Mouse (Mus musculus) heart, postnatal 10 days (tissue): ENCODE results near the gene Susd6. TPM values are rescaled to one million over a fixed set of nuclear protein-coding genes. Genes with fewer than 3 reads are reported as not detected.
A peak's percentile ranks its signal among the peaks of the same experiment; 100 is the strongest.
"Not testable (repeated sequence)": the region's sequence is repeated elsewhere in the genome, so short reads cannot be mapped to it uniquely, and the experiment has no call there.

Experiments used
- DNase-seq, 2 experiments: peaks; one replicate each; pipeline ENCODE4 v3.0.0; 2021
- intact Hi-C: fragments of 180-260 bp; cut with DNase I; formaldehyde crosslinking; loops from one replicate; pipeline ENCODE4 v1.15.1; 2025
- total RNA-seq, 2 experiments: library from RNA; stranded (reverse); gene quantifications; 2 replicates each; pipeline ENCODE4 v1.2.3; 2021

Gene Susd6
- total RNA-seq, 2 experiments from 2014 or later, result 58.3 to 60.9 TPM

- intact Hi-C loops, result no loop called here
- DNase-seq, result no peak
Measured at GRCm38 (mm10) chr12:80807451-80808085, 17.3 kb downstream of the Susd6 start.

GRCm38 (mm10) chr12:80810005-80810404 is 19.7 kb downstream of the Susd6 start:
- no peak for DNase-seq
- intact Hi-C loops, result no loop called here

GRCm38 (mm10) chr12:80811646-80812509 is 21.6 kb downstream of the Susd6 start:
- no peak for DNase-seq
- intact Hi-C loops, result no loop called here

- intact Hi-C loops, result no loop called here
Measured at GRCm38 (mm10) chr12:80812510-80812820, 22.2 kb downstream of the Susd6 start.

GRCm38 (mm10) chr12:80813456-80813855 is 23.1 kb downstream of the Susd6 start:
- intact Hi-C loops, result no loop called here
- no peak for DNase-seq

More at GRCm38 (mm10) chr12:80812510-80812820, 22.2 kb downstream of the Susd6 start:
- DNase-seq, result no peak

GRCm38 (mm10) chr12:80813872-80814271 is 23.6 kb downstream of the Susd6 start:
- intact Hi-C loops, result no loop called here
- DNase-seq, result no peak

GRCm38 (mm10) chr12:80814529-80814928 is 24.2 kb downstream of the Susd6 start:
- intact Hi-C loops, result no loop called here
- DNase-seq, result no peak

GRCm38 (mm10) chr12:80815298-80815697 is 25.0 kb downstream of the Susd6 start:
- no peak for DNase-seq
- intact Hi-C loops, result no loop called here

- no peak for DNase-seq
- intact Hi-C loops, result no loop called here
Measured at GRCm38 (mm10) chr12:80815893-80816292, 25.6 kb downstream of the Susd6 start.

- no peak for DNase-seq
- intact Hi-C loops, result no loop called here
Measured at GRCm38 (mm10) chr12:80816380-80817086, 26.2 kb downstream of the Susd6 start.

- no peak for DNase-seq
- intact Hi-C loops, result no loop called here
Measured at GRCm38 (mm10) chr12:80817697-80818235, 27.5 kb downstream of the Susd6 start.

- DNase-seq, result not testable (repeated sequence)
Measured at GRCm38 (mm10) chr12:80819020-80819419, 28.7 kb downstream of the Susd6 start.

GRCm38 (mm10) chr12:80821312-80822007 is 31.1 kb downstream of the Susd6 start:
- intact Hi-C loops, result no loop called here

More at GRCm38 (mm10) chr12:80819020-80819419, 28.7 kb downstream of the Susd6 start:
- intact Hi-C loops, result not testable (repeated sequence)

GRCm38 (mm10) chr12:80822533-80822932 is 32.2 kb downstream of the Susd6 start:
- intact Hi-C loops, result no loop called here
- no peak for DNase-seq

More at GRCm38 (mm10) chr12:80821312-80822007, 31.1 kb downstream of the Susd6 start:
- DNase-seq, result no peak

- DNase-seq, result no peak
- intact Hi-C loops, result no loop called here
Measured at GRCm38 (mm10) chr12:80824202-80824601, 33.9 kb downstream of the Susd6 start.

- DNase-seq, result no peak
- intact Hi-C loops, result loop anchor here (5.0 kb wide), 1 partner anchor 34 kb away; the partner anchor contains the start of gene Susd6
Measured at GRCm38 (mm10) chr12:80826423-80826822, 36.1 kb downstream of the Susd6 start.

- peak; percentile 62 to 71 for DNase-seq
- intact Hi-C loops, result loop anchor here (5.0 kb wide), 1 partner anchor 35 kb away; the partner anchor contains the start of gene Susd6
Measured at GRCm38 (mm10) chr12:80827464-80828015, 37.2 kb downstream of the Susd6 start.

- no peak for DNase-seq
- intact Hi-C loops, result loop anchor here (5.0 kb wide), 1 partner anchor 36 kb away; the partner anchor contains the start of gene Susd6
Measured at GRCm38 (mm10) chr12:80828020-80828419, 37.7 kb downstream of the Susd6 start.

- intact Hi-C loops, result loop anchor here (5.0 kb wide), 1 partner anchor 37 kb away; the partner anchor contains the start of gene Susd6
- DNase-seq, result no peak
Measured at GRCm38 (mm10) chr12:80828951-80829350, 38.6 kb downstream of the Susd6 start.

GRCm38 (mm10) chr12:80830211-80830610 is 39.9 kb downstream of the Susd6 start:
- intact Hi-C loops, result no loop called here
- DNase-seq, result no peak
